Mouse (Mus musculus) gastrocnemius, postnatal 4 days (tissue): Measurements from ENCODE around the gene Hpca. TPM values are rescaled to one million over a fixed set of nuclear protein-coding genes. Genes with fewer than 3 reads are reported as not detected.
A peak's percentile ranks its signal among the peaks of the same experiment; 100 is the strongest.

Experiments used
- DNase-seq, 2 experiments: peaks; one replicate each; pipeline ENCODE4 v3.0.0; 2021 to 2022; ENCODE audit warnings: low spot score in 2 of 2, mixed read lengths in 2 of 2
- total RNA-seq, 2 experiments: library from RNA; stranded (reverse); gene quantifications; 2 replicates each; pipeline ENCODE4 v1.2.3; 2021

Hpca gene
- total RNA-seq, 2 experiments from 2014 or later, result 0.52 to 1.1 TPM

- no peak for DNase-seq
These were observed 14.9 kb upstream of the Hpca start, which contains the start of gene Fndc5 for GRCm38 (mm10) chr4:129136579-129137391. Fndc5 (plus strand) TSS chr4:129136999.

GRCm38 (mm10) chr4:129136189-129136578 is 14.3 kb upstream of the Hpca start:
- no peak for DNase-seq

- DNase-seq, result no peak
These were observed 13.8 kb upstream of the Hpca start for GRCm38 (mm10) chr4:129135637-129136036.

DNA sequence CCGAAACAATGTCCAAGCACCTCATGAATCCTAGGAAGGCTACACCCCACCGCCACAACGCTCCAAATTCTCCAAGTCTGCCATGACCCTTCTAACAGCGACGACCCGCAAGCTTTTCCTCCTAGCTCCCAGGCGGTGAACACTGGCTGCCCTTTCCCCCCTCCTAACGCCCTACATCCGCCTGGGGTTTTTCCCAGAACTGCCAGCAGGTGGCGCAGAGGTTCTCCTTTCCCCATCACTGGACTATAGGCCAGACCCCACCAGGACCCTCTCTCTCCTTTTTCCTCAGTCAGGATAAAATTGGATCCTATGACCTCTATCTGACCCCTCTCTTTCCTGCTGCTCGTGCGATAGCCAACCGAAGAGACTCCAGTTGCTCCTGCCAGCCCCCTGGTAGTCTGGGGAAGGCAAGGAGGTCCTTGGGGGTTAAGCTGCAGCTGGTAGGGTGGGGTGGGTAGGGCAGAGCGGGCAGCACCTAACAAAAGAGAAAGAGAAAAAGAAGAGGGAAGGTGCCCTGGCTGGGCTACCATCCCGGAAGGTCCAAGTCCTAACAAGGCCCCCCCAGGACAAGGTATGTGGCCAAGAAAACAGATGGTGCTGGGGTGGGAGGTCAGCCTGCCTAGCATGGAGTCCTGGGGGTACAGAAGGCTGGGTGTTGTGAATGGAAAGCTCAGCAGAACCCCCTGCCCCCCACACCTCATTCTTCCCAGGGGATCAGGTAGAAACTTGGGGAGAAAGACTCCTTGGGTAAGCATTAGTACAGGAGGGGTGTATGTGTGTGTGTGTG is 13.2 kb upstream of the Hpca start:
- DNase-seq, result peak in 1 of 2 experiments; percentile 75

DNA sequence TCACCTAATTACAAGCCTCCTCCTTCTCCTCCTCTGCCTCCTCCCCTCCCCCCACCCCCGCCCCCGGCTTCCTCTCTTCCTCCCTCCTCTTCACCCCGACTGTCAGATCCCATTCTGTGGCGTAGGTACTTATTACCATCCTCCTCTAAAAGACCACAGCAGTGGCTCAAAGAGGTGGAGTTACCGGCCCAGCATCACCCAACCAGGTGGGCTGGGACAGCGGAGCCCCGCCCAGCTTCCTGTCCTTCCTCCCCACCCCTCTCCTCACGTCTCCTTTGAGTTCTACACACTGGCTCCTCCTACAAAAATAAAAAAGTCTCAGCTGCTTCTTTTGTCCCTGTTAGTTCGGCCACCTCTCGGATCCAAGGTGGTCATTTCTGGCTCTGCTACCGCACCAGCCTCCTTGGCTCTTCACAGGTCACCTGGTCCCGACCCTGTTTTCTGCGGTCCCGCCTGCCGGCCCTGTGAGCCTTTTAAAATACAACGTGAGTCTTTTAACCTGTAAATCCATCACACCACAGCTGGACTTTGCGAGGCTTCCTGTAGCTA is 9.0 kb upstream of the Hpca start:
- DNase-seq, result no peak

DNA sequence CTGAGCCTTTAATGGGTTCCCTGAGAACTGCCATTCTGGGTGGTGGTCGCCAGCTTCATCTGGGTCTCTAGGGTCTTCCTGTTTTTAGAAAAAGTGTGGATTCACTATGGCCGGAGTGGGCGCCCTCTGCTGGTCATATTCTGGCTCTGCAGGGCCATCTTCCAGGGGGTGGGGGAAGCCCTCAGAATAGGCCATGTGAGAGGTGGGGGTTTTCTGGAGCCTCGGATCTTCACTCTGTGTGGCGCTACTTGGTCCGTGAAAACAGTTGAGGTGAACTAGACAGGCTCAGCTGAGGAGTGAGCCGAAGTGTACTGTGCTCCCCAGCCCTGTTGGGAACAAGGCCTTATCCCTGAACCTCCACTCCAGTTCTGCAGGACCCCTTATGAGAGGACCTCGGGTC is 8.3 kb upstream of the Hpca start:
- DNase-seq, result no peak

DNA sequence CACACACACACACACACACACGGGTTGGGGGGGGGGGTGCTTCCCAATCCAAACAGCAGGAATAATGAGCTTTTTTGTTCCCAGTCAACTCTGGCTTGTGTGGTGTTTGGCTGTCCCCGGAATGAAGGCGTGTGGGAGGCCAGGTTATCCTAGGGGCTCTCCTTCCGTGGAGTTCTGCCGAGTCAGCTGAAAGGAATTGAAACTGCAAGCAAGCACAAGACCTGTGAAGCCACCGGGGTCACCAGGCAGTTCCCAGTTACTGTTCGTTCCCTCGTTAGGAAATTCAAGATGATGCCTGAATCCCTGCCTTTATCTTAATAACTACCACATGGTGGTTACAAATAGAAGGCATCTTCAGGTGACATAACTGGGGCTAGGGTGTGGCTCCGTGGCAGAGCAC is 7.6 kb upstream of the Hpca start:
- no peak for DNase-seq

DNA sequence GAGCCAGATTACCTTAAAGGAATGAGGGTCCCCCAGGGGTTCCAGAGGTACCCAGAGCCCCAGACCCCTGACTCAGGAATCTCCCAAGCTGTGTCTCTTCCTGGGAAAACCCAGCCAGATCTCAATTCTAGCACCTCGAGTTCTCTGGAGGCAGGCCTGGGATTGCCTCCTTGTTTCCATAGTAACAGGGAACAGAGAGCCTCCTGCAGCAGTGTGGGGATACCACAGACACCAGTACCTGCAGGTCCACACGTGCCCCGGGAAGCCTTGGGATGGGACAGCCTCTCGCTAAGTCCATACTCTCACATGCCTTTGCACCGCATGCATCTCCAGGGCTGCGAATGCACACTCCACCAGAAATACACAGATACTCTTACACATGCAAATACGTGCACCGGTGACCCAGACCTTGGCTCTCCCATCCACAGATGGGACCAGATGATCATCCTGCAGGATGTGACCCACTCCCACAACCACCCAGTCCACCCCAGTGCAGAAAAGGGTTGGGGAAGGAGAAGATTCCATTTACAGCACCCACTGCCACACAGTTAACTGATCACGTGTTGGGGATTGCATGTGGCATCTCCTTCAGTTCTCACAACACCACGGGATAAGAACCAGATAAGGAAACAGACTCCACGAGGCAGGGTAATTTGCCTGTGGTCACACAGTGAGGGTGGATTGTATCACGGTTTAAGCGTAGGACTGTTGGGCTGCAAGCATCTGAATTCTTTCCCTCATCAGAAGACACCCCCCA is 6.9 kb upstream of the Hpca start:
- no peak for DNase-seq

DNA sequence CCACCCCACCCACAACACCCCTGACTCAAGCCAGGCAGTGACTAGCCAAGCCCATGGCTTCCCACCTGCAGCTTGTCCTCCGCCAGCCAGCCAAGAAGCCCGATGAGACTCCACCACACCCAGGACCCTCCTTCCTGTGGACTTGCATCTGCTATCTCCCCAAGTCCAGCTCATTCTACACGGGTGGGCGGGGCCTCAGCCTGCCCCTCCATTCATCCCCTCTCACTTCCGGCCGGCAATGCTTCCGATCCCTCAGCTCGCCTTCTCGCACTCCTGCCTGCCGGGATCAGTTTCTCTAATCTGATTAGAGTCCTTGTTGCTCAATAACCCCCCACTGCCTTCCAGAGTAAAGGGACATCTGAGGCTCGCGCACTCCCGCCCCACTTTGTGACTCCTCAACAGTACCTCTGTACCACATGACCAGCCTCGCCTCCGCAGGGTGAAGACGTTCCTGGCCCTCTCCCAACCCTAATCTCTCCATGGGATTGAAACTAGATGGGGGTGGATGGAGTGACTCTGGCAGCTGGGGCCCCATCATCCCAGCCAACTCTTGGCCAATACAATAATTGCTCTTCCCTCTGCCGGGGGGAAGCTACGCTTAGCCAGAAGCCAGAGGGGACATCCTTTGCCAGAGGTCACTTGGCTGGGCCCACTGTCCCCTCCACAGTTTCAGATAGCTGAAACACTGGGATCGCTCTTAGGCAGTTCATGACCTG is 4.1 kb upstream of the Hpca start:
- DNase-seq, result no peak

DNA sequence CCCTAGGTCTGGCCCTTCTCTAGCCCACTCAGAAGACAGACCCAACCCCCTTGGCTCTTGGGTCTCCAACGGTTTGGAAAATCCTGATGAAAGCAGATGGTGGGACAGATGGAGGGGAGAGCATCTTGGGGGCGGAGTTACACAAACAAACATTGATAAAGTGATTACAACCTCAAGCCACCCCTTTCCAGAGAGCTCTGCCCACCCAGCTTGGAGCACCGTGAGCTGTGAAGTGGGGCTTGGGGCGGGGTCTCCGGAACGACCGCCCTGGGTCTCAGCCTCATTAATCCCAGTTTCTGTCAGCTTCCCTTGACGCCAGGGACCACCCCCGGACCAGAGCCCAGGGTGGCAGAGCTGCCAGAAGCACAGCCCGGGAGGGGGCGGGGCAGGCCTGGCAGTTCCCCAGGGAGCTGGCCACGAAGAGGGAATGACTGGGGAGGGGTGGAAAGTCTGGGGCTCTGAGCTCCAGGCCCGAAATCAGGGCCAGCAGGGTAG is 2.9 kb upstream of the Hpca start:
- DNase-seq, result no peak

DNA sequence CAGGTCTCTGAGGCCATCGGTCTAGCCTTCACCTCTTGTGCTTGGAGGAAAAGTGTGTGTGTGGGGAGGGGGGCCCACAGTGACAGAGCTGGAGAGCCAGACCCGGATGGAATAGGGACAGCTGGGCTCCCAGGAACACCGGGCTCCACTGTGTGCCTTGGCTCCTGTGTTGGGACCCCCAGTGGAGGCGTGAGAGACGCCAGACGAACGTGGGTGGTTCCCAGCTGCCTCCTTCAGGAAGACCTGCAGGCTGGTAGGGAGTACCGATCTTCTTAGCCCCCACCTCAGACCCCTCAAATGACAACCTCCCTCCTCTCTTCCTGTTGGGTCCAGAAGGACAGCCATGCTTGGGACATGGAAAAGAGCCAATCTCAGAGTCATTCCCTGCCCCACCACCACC is 883 bp upstream of the Hpca start:
- no peak for DNase-seq

DNA sequence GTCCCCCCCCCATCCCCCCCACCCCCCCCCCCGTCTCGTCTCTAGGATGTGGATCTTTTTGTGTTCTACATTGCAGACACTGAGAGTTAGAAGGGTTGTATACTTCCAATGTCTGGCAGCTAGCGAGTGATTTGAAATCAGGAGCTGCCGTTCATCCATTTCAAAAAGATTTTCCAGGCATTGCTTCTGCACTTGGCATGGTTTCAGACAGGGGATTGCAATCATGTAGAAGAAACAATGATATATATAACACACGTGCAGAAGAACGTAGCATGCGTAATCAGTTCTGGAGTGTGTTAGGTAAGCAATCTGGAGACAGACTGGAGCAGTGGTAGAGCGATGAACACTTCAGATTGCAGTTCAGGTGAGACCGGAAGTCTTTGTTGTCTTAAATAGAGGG is 271 bp upstream of the Hpca start:
- DNase-seq, result no peak

GRCm38 (mm10) chr4:129120520-129121445 is 1.1 kb downstream of the Hpca start:
- peak; percentile 72 to 73 for DNase-seq

- no peak for DNase-seq
These were observed 2.1 kb downstream of the Hpca start for GRCm38 (mm10) chr4:129119708-129120107.

GRCm38 (mm10) chr4:129117720-129118510 is 3.9 kb downstream of the Hpca start:
- no peak for DNase-seq

DNA sequence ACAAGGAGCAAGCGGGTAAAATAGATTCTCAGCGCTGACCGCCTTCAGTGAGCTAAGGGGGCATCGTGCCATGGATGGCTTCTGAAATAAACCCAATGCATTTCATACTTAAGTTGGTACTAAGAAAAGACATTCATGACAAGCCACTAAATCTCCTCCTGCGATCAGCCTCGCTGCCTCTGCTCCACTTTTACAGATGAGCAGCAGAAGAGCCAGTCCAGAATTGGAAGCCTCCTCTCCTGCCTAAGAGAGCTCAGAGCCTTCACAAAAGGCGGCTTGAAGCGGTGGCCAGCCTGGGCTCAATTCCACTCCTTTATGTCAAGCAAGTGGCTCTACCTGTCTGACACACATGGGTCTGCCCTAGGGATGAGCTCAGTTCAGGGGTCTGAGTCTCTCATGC is 5.1 kb downstream of the Hpca start:
- DNase-seq, result no peak

GRCm38 (mm10) chr4:129113083-129113988 is 8.5 kb downstream of the Hpca start:
- DNase-seq, result peak; percentile 58 to 82

DNA sequence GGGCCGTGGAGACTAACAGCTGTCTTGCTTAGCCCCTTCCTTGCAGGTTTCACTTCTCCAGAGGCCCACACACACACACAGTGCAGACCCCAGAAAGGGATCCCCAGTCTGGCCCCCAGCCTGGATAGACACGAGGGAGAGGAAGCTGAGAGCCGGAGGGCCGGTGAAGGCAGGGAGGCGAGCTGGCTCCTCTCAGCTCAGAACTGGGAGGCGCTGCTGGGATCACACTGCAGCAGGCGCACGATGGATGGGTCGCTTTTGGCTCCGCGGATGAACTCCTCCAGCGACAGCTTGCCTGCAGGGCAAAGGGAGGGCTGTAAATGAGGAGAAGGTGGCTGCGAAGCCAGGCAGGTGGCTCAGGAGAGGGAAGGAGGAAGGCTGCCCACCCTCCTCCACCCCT is 9.6 kb downstream of the Hpca start:
- DNase-seq, result no peak
